9 mouse cellular contexts compared by ENCODE assay signal in the genomic region with DNA sequence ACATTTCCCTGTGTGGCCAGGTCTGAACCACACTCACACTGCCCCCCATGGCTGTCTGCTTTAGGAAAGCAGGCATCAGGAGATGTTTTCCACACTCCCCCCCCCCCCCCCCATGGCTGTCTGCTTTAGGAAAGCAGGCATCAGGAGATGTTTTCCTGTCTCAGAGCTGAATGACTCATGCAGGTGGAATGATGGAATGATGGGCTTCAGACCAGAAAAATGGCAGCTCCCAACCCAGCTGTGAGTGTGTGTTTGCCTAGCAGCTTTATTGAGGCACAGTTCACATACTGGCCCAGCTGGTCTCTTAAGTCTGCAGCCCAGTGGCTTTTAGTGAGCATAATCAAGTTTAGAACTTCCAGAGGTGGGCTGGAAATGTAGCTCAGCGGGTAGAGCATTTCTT. TPM values are rescaled to one million over a fixed set of nuclear protein-coding genes. Genes with fewer than 3 reads are reported as not detected.
A peak's percentile ranks its signal among the peaks of the same experiment; 100 is the strongest.
DNase-seq lines count a peak whose midpoint lies in the region; ATAC-seq and TF ChIP-seq lines count a peak whose summit lies in the region.
"Had no signal": no experiment of that assay in that cellular context is flagged by ENCODE, and none has a peak within 500 bp of the region (broad histone marks: within the 10 kb centered on the region; RNA-seq: fewer than 3 reads in every experiment).

No protein-coding gene starts in this region.

- no peak for DNase-seq in hindbrain, embryonic 11.5 days (ENCODE audit: low spot score)
- peak; percentile 83 for DNase-seq in MN1 (ENCODE audit: low spot score)
- no peak for DNase-seq in layer of hippocampus, adult 9-11 months
- no peak for DNase-seq in thymus, adult 18-20 months
- no peak for DNase-seq in layer of hippocampus, adult 2 months (ENCODE audit: low spot score in 2 of 2)

- no peak for TF ChIP-seq CTCF in layer of hippocampus, adult 2 months (conservative IDR thresholded peaks at IDR 0.05)

- 75% methylated on average over 1 of the region's 1 CpGs for WGBS in hindbrain, embryonic 11.5 days
- WGBS in hindbrain, embryonic 12.5 days, result 79% methylated on average over 1 of the region's 1 CpGs
- WGBS in embryonic facial prominence, embryonic 15.5 days, result 76% methylated on average over 1 of the region's 1 CpGs
- WGBS in lung, embryonic 15.5 days, result 69% methylated on average over 1 of the region's 1 CpGs

- no peak for ATAC-seq in hindbrain, embryonic 11.5 days (ENCODE audit: low FRiP score)
- no peak for ATAC-seq in hindbrain, embryonic 12.5 days (ENCODE audit: low FRiP score)
- ATAC-seq in embryonic facial prominence, embryonic 15.5 days (ENCODE audit: insufficient number of reproducible peaks, low FRiP score, low TSS enrichment, low read depth), result no peak
- ATAC-seq in lung, embryonic 15.5 days (ENCODE audit: borderline replicate concordance, extremely low read depth, low FRiP score, low TSS enrichment), result peak; percentile 33; the same call in 1 of the 2 replicates

- H3K4me1 ChIP-seq in hindbrain, embryonic 11.5 days (replicated peaks; ENCODE audit: control insufficient read depth, insufficient read depth, low read length), result peaks cover 18% of the 10 kb centered on the region
- H3K4me1 ChIP-seq in hindbrain, embryonic 12.5 days, result peaks cover 43% of the 10 kb centered on the region
- peaks cover 17% of the 10 kb centered on the region for H3K4me1 ChIP-seq in embryonic facial prominence, embryonic 15.5 days
- peaks cover 12% of the 10 kb centered on the region for H3K4me1 ChIP-seq in lung, embryonic 15.5 days

- no peak overlapping the region for H3K4me3 ChIP-seq in hindbrain, embryonic 11.5 days (ENCODE audit: low read depth, low read length)
- H3K4me3 ChIP-seq in hindbrain, embryonic 12.5 days, result no peak overlapping the region
- H3K4me3 ChIP-seq in embryonic facial prominence, embryonic 15.5 days (replicated peaks), result no peak overlapping the region
- no peak overlapping the region for H3K4me3 ChIP-seq in lung, embryonic 15.5 days
- no peak overlapping the region for H3K4me3 ChIP-seq in layer of hippocampus, adult 2 months
- H3K4me3 ChIP-seq: forebrain, embryonic 12.5 days had no signal

- no peaks in the 10 kb centered on the region for H3K9me3 ChIP-seq in hindbrain, embryonic 11.5 days (ENCODE audit: control insufficient read depth, low read length)
- H3K9me3 ChIP-seq in hindbrain, embryonic 12.5 days (replicated peaks), result no peaks in the 10 kb centered on the region
- no peaks in the 10 kb centered on the region for H3K9me3 ChIP-seq in embryonic facial prominence, embryonic 15.5 days (replicated peaks)
- H3K9me3 ChIP-seq in lung, embryonic 15.5 days, result no peaks in the 10 kb centered on the region
- H3K9me3 ChIP-seq: forebrain, embryonic 12.5 days had no signal

- H3K27ac ChIP-seq in hindbrain, embryonic 11.5 days (ENCODE audit: low read depth, low read length), result peak overlapping the region; percentile 58; the same call in 1 of the 2 replicates
- no peak overlapping the region for H3K27ac ChIP-seq in hindbrain, embryonic 12.5 days
- peak overlapping the region; percentile 39; the same call in 1 of the 2 replicates for H3K27ac ChIP-seq in embryonic facial prominence, embryonic 15.5 days (replicated peaks)
- no peak overlapping the region for H3K27ac ChIP-seq in lung, embryonic 15.5 days
- H3K27ac ChIP-seq in layer of hippocampus, adult 2 months, result no peak overlapping the region

- H3K4me2 ChIP-seq in hindbrain, embryonic 11.5 days (replicated peaks; ENCODE audit: low read depth, low read length), result no peak overlapping the region
- no peak overlapping the region for H3K4me2 ChIP-seq in hindbrain, embryonic 12.5 days (replicated peaks)
- H3K4me2 ChIP-seq in embryonic facial prominence, embryonic 15.5 days (replicated peaks), result no peak overlapping the region
- H3K4me2 ChIP-seq in lung, embryonic 15.5 days, result no peak overlapping the region

- H3K36me3 ChIP-seq in hindbrain, embryonic 11.5 days (ENCODE audit: control insufficient read depth, insufficient read depth, low read length), result no peaks in the 10 kb centered on the region
- H3K36me3 ChIP-seq in hindbrain, embryonic 12.5 days, result no peaks in the 10 kb centered on the region
- H3K36me3 ChIP-seq in embryonic facial prominence, embryonic 15.5 days, result no peaks in the 10 kb centered on the region
- no peaks in the 10 kb centered on the region for H3K36me3 ChIP-seq in lung, embryonic 15.5 days
- H3K36me3 ChIP-seq: forebrain, embryonic 12.5 days had no signal

- no peaks in the 10 kb centered on the region for H3K27me3 ChIP-seq in hindbrain, embryonic 11.5 days (ENCODE audit: control insufficient read depth, insufficient read depth, low read length)
- H3K27me3 ChIP-seq in hindbrain, embryonic 12.5 days, result no peaks in the 10 kb centered on the region
- H3K27me3 ChIP-seq in embryonic facial prominence, embryonic 15.5 days, result no peaks in the 10 kb centered on the region
- H3K27me3 ChIP-seq in lung, embryonic 15.5 days, result no peaks in the 10 kb centered on the region
- H3K27me3 ChIP-seq: forebrain, embryonic 12.5 days had no signal

- H3K9ac ChIP-seq in hindbrain, embryonic 11.5 days (ENCODE audit: low read depth, low read length), result no peak overlapping the region
- H3K9ac ChIP-seq in hindbrain, embryonic 12.5 days, result no peak overlapping the region
- H3K9ac ChIP-seq in embryonic facial prominence, embryonic 15.5 days, result no peak overlapping the region
- no peak overlapping the region for H3K9ac ChIP-seq in lung, embryonic 15.5 days
- H3K9ac ChIP-seq: forebrain, embryonic 12.5 days had no signal

RNA-seq across cellular contexts. Expression of a gene that starts 25.3 kb away (rescaled TPM):
- polyA plus RNA-seq in hindbrain, embryonic 11.5 days (2014; fragmentation: Nextera tagmentation; extraction: Ambion mirVana), result 9.2 and 10.9 TPM in 2 replicates
- polyA plus RNA-seq in hindbrain, embryonic 12.5 days (2016; fragmentation: Nextera tagmentation; extraction: Ambion mirVana), result 13.7 and 15.6 TPM in 2 replicates
- polyA plus RNA-seq in embryonic facial prominence, embryonic 15.5 days (2015; fragmentation: Nextera tagmentation; extraction: Ambion mirVana), result 9.3 and 10.3 TPM in 2 replicates
- polyA plus RNA-seq in lung, embryonic 15.5 days (2015; fragmentation: Nextera tagmentation; extraction: Ambion mirVana), result 6.7 and 7.8 TPM in 2 replicates
- 10 to 100 TPM; 43.7 to 46.7 TPM for total RNA-seq in layer of hippocampus, adult 2 months (2021)

RNA-seq across cellular contexts. Expression of a gene that starts 49.4 kb away (rescaled TPM):
- polyA plus RNA-seq in hindbrain, embryonic 11.5 days (2014; fragmentation: Nextera tagmentation; extraction: Ambion mirVana), result 2.4 and 3.1 TPM in 2 replicates
- polyA plus RNA-seq in hindbrain, embryonic 12.5 days (2016; fragmentation: Nextera tagmentation; extraction: Ambion mirVana), result 3.7 and 4.3 TPM in 2 replicates
- 5.9 and 9.7 TPM in 2 replicates for polyA plus RNA-seq in embryonic facial prominence, embryonic 15.5 days (2015; fragmentation: Nextera tagmentation; extraction: Ambion mirVana)
- 9.2 and 11.4 TPM in 2 replicates for polyA plus RNA-seq in lung, embryonic 15.5 days (2015; fragmentation: Nextera tagmentation; extraction: Ambion mirVana)
- total RNA-seq in layer of hippocampus, adult 2 months (2021), result under 1 TPM; 0.32 to 0.95 TPM

RNA-seq across cellular contexts. Expression of a gene that starts 52.6 kb away (rescaled TPM):
- not detected in 2 replicates for polyA plus RNA-seq in hindbrain, embryonic 11.5 days (2014; fragmentation: Nextera tagmentation; extraction: Ambion mirVana)
- not detected in 2 replicates for polyA plus RNA-seq in hindbrain, embryonic 12.5 days (2016; fragmentation: Nextera tagmentation; extraction: Ambion mirVana)
- polyA plus RNA-seq in embryonic facial prominence, embryonic 15.5 days (2015; fragmentation: Nextera tagmentation; extraction: Ambion mirVana), result not detected in 2 replicates
- polyA plus RNA-seq in lung, embryonic 15.5 days (2015; fragmentation: Nextera tagmentation; extraction: Ambion mirVana), result not detected in 2 replicates
- under 1 TPM; 0.23 to 0.54 TPM for total RNA-seq in layer of hippocampus, adult 2 months (2021)
- polyA plus RNA-seq: forebrain, embryonic 12.5 days had no signal

Comparison
In these comparisons a context has a peak if more than half of its experiments do, and no peak if none do; other contexts are left out.
1. H3K27ac ChIP-seq: peak in hindbrain, embryonic 11.5 days (single experiment) and embryonic facial prominence, embryonic 15.5 days (single experiment); none in hindbrain, embryonic 12.5 days (single experiment), lung, embryonic 15.5 days (single experiment) and layer of hippocampus, adult 2 months (single experiment).